Mouse (Mus musculus) embryonic facial prominence, embryonic 11.5 days (tissue): ENCODE results near the gene Mphosph6. TPM values are rescaled to one million over a fixed set of nuclear protein-coding genes. Genes with fewer than 3 reads are reported as not detected.

Experiments
- ATAC-seq: fragments of 200-750 bp; cut with Nextera tagmentation; replicated peaks from 2 replicates; pipeline ENCODE4 v1.8.0; 2017; ENCODE audit warnings: low read depth; ENCODE audit not compliant: insufficient number of reproducible peaks, low FRiP score, low TSS enrichment
- DNase-seq: peaks from one replicate; pipeline ENCODE4 v3.0.0-alpha.2; 2015; ENCODE audit warnings: low spot score
- H3K27ac ChIP-seq: fragments of 300-500 bp; sonication (generic); replicated peaks from 2 replicates; pipeline ENCODE4 v1.5.1; 2014; ENCODE audit warnings: mild to moderate bottlenecking, low read depth, low read length, control low read depth
- H3K27me3 ChIP-seq: fragments of 300-500 bp; sonication (generic); 2 replicates; pipeline ENCODE4 v1.6.1; 2014; ENCODE audit warnings: mild to moderate bottlenecking, low read length, moderate library complexity, mixed read lengths; ENCODE audit not compliant: control insufficient read depth, insufficient read depth
- H3K36me3 ChIP-seq: fragments of 300-500 bp; sonication (generic); replicated peaks from 2 replicates; pipeline ENCODE4 v1.6.1; 2014; ENCODE audit warnings: low read depth, mild to moderate bottlenecking, low read length, moderate library complexity, mixed read lengths; ENCODE audit not compliant: control insufficient read depth, insufficient read depth
- H3K4me1 ChIP-seq: fragments of 300-500 bp; sonication (generic); 2 replicates; pipeline ENCODE4 v1.6.1; 2014; ENCODE audit warnings: low read length, mixed read lengths; ENCODE audit not compliant: control insufficient read depth, insufficient read depth
- H3K4me2 ChIP-seq: fragments of 300-500 bp; sonication (generic); 2 replicates; pipeline ENCODE4 v1.6.1; 2014; ENCODE audit warnings: low read depth, mild to moderate bottlenecking, control low read depth, low read length, moderate library complexity
- H3K4me3 ChIP-seq: fragments of 300-500 bp; sonication (generic); 2 replicates; pipeline ENCODE4 v1.5.1; 2014; ENCODE audit warnings: low read depth, low read length, control low read depth
- H3K9ac ChIP-seq: fragments of 300-500 bp; sonication (generic); replicated peaks from 2 replicates; pipeline ENCODE4 v1.6.1; 2014; ENCODE audit warnings: mild to moderate bottlenecking, control low read depth, low read length
- H3K9me3 ChIP-seq: fragments of 300-500 bp; sonication (generic); replicated peaks from 2 replicates; pipeline ENCODE4 v1.6.1; 2016; ENCODE audit warnings: mild to moderate bottlenecking, low read length, inconsistent platforms, mixed read lengths; ENCODE audit not compliant: control insufficient read depth
- WGBS: fragments of 180-500 bp; shearing (Covaris S2); extraction: QIAGEN DNeasy Blood & Tissue Kit; methylation state at CpG from one replicate; pipeline ENCODE4 v1.1.7; 2014; 5-methylcytosine and 5-hydroxymethylcytosine counted together
- polyA plus RNA-seq: library from polyadenylated mRNA; unstranded; fragments of >200 nt; fragmentation: Nextera tagmentation; extraction: Ambion mirVana; gene quantifications from 2 replicates; pipeline ENCODE4 v1.2.1, GENCODE M21; 2014

Mphosph6 gene
- polyA plus RNA-seq, 1 experiment from 2014 or later = 69.1 TPM

GRCm38 (mm10) chr8:117778531-117779322 is 23.0 kb downstream of the Mphosph6 start:
- no peak for ATAC-seq
- no peak for DNase-seq
- H3K4me2 ChIP-seq = no peak overlapping the region
- H3K27ac ChIP-seq = no peak overlapping the region
- no peaks in the 10 kb centered on the region for H3K27me3 ChIP-seq
- H3K36me3 ChIP-seq = no peaks in the 10 kb centered on the region
- WGBS = 72% methylated on average over 11 of the region's 11 CpGs
- H3K9me3 ChIP-seq = no peaks in the 10 kb centered on the region
- no peak overlapping the region for H3K4me3 ChIP-seq
- no peak overlapping the region for H3K9ac ChIP-seq
- H3K4me1 ChIP-seq = no peaks in the 10 kb centered on the region

- Histone ChIP-seq H3K9me3 (no peaks in the 10 kb centered on the region), H3K9ac (no peak overlapping the region), H3K27ac (no peak overlapping the region), H3K4me3 (no peak overlapping the region), H3K4me1 (no peaks in the 10 kb centered on the region), H3K36me3 (no peaks in the 10 kb centered on the region), H3K4me2 (no peak overlapping the region), H3K27me3 (no peaks in the 10 kb centered on the region)
- DNase-seq (no peak), ATAC-seq (no peak)
- WGBS = 82% methylated on average over 10 of the region's 10 CpGs
Observed at GRCm38 (mm10) chr8:117776075-117776474, 25.7 kb downstream of the Mphosph6 start.

GRCm38 (mm10) chr8:117775626-117776025 is 26.1 kb downstream of the Mphosph6 start:
- H3K4me2 ChIP-seq = no peak overlapping the region
- no peaks in the 10 kb centered on the region for H3K4me1 ChIP-seq
- no peaks in the 10 kb centered on the region for H3K27me3 ChIP-seq
- H3K9me3 ChIP-seq = no peaks in the 10 kb centered on the region
- DNase-seq (no peak), ATAC-seq (no peak)
- 38% methylated on average over 10 of the region's 10 CpGs for WGBS
- no peak overlapping the region for H3K27ac ChIP-seq
- no peak overlapping the region for H3K9ac ChIP-seq
- no peaks in the 10 kb centered on the region for H3K36me3 ChIP-seq
- H3K4me3 ChIP-seq = no peak overlapping the region

- no peaks in the 10 kb centered on the region for H3K36me3 ChIP-seq
- H3K4me3 ChIP-seq = no peak overlapping the region
- no peak for ATAC-seq
- no peaks in the 10 kb centered on the region for H3K27me3 ChIP-seq
- no peaks in the 10 kb centered on the region for H3K4me1 ChIP-seq
- no peak overlapping the region for H3K9ac ChIP-seq
- H3K27ac ChIP-seq = no peak overlapping the region
- H3K9me3 ChIP-seq = no peaks in the 10 kb centered on the region
- H3K4me2 ChIP-seq = no peak overlapping the region
- no peak for DNase-seq
- WGBS = 47% methylated on average over 2 of the region's 2 CpGs
Observed at GRCm38 (mm10) chr8:117772597-117772996, 29.1 kb downstream of the Mphosph6 start.

- H3K9ac ChIP-seq = no peak overlapping the region
- peak; percentile 68 for DNase-seq
Observed at GRCm38 (mm10) chr8:117772126-117772525, 29.6 kb downstream of the Mphosph6 start.

GRCm38 (mm10) chr8:117771115-117771836 is 30.5 kb downstream of the Mphosph6 start:
- H3K4me3 ChIP-seq = no peak overlapping the region
- H3K27ac ChIP-seq = no peak overlapping the region
- no peak overlapping the region for H3K9ac ChIP-seq
- H3K4me1 ChIP-seq = no peaks in the 10 kb centered on the region
- H3K27me3 ChIP-seq = no peaks in the 10 kb centered on the region
- no peak for DNase-seq
- ATAC-seq = no peak
- H3K4me2 ChIP-seq = no peak overlapping the region
- H3K9me3 ChIP-seq = no peaks in the 10 kb centered on the region
- WGBS = 83% methylated on average over 9 of the region's 9 CpGs
- H3K36me3 ChIP-seq = no peaks in the 10 kb centered on the region

More at GRCm38 (mm10) chr8:117772126-117772525, 29.6 kb downstream of the Mphosph6 start:
- Histone ChIP-seq H3K27ac (no peak overlapping the region), H3K27me3 (no peaks in the 10 kb centered on the region), H3K4me3 (no peak overlapping the region), H3K36me3 (no peaks in the 10 kb centered on the region), H3K4me2 (no peak overlapping the region), H3K9me3 (no peaks in the 10 kb centered on the region), H3K4me1 (no peaks in the 10 kb centered on the region)
- 59% methylated on average over 2 of the region's 2 CpGs for WGBS
- ATAC-seq = no peak

- DNase-seq (no peak), ATAC-seq (no peak)
- 66% methylated on average over 6 of the region's 7 CpGs for WGBS
- Histone ChIP-seq H3K4me2 (no peak overlapping the region), H3K27ac (no peak overlapping the region), H3K27me3 (no peaks in the 10 kb centered on the region), H3K4me1 (no peaks in the 10 kb centered on the region), H3K36me3 (no peaks in the 10 kb centered on the region), H3K4me3 (no peak overlapping the region), H3K9ac (no peak overlapping the region), H3K9me3 (no peaks in the 10 kb centered on the region)
Observed at GRCm38 (mm10) chr8:117768971-117769370, 32.8 kb downstream of the Mphosph6 start.

GRCm38 (mm10) chr8:117765947-117766346 is 35.8 kb downstream of the Mphosph6 start:
- no peak overlapping the region for H3K4me2 ChIP-seq
- no peaks in the 10 kb centered on the region for H3K4me1 ChIP-seq
- no peak for DNase-seq
- H3K4me3 ChIP-seq = no peak overlapping the region
- ATAC-seq = no peak
- H3K36me3 ChIP-seq = no peaks in the 10 kb centered on the region
- no peak overlapping the region for H3K9ac ChIP-seq
- WGBS = 75% methylated on average over 5 of the region's 5 CpGs
- no peaks in the 10 kb centered on the region for H3K9me3 ChIP-seq
- no peaks in the 10 kb centered on the region for H3K27me3 ChIP-seq
- H3K27ac ChIP-seq = no peak overlapping the region
